Mouse (Mus musculus): ENCODE results near the gene Lbhd1.
"Not testable (repeated sequence)": the region's sequence is repeated elsewhere in the genome, so short reads cannot be mapped to it uniquely, and the experiment has no call there.

Gene Lbhd1

DNA sequence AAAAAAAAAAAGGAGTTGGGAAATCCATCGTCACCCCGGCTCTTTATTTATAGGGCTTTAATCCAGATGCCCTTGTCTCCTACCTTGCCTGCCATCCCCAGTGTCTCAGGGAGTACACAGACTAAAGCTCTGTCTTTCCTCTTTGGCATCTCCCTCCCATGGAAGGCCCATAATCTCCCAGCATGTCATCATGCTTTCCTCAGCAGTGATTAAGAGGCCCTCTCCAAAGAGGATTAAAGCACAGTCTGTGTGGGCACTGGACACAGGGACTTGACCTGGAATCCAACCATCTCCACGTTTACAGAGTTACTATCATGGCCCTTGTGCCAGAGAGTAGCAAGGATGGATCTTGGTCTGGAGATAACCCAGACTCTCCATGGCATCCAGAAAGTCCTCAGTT is at the start of gene Lbhd1, which contains the start of gene Gm49403:
Gene Lbhd1, plus strand, starts transcription at position 117 of the 400 bp plus-strand sequence.
Gene Gm49403, plus strand, starts transcription at position 315 of the 400 bp plus-strand sequence.
- DNase-seq (ENCODE audit: extremely low spot score) = no peak

DNA sequence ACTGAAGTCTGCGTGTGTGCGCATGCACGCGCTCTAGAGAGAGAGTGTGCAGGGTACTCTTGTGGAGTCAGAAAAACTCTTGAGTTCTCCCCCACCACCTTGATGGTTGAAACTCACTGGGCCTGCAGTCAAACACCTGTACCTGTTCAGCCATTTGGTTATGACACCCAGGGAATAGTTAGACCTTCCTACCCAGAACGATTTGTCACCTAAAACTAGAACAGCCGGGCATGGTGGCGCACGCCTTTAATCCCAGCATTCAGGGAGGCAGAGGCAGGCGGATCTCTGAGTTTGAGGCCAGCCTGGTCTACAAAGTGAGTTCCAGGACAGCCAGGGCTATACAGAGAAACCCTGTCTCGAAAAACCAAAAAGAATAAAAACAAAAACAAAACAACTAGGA is 47.2 kb upstream of the Lbhd1 start:
- not testable (repeated sequence) for DNase-seq (ENCODE audit: extremely low spot score)

DNA sequence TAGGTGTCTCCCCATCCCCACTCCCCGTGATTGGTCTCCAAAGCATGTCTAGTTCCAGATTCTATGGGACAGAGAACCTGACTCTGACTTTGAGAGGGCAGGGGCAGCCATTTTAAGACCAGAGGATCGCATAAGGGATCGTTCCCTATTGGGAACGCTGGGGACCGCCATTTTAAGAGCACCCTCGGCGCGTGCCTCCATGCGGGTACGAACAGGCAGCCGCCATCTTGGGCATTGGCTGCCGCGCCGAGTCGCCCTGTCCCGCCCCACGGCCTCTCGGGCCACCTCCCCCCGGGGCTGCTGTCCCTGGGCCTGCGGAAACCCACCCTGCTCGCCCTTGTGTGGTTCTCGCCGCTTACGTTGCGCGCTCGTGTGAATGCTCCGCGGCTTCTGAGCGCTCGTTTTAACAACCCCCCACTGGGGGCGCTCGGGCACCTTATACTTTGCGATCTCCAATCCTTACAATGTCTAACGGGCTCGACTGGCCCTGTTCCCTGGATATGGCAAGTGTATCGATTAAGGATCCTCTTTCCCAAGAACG is 46.2 kb upstream of the Lbhd1 start, which contains the start of gene Bscl2:
Gene Bscl2, plus strand, starts transcription at position 217 of the 541 bp plus-strand sequence.
- peak; percentile 92 for DNase-seq (ENCODE audit: extremely low spot score)

DNA sequence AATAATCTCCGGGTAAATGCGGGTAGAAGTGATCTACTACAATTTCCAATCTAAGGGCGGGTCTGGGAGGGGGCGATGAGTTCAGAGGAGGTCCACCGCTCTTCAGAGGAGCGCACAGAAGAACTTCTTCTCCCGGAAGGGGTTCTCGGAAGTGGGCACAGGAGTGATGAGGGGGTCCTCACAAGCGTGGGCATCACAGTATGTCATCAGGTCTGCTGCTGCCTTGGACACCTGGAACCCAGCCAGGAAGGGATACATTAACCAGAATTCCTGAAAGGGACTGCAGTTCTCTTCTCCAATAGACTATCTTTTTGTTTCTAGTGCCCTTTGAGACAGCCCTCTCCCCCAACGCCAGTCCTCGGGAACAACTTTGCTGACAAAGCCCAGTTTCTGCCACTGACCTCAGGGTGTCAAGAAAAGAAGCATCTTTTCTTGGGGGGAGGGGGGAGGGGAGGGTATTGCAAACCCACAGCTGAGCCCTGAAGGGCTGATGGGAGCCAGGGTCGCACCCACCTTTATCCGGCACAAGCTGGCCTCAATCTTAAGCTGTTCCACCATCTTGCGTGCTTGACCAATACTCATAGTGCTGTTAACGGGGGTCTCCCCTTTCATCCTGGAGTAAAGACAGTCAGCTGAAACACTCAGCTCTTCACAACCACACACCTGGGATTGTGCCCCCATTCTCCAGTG is 45.3 kb upstream of the Lbhd1 start:
- peak; percentile 42 for DNase-seq (ENCODE audit: extremely low spot score)

DNA sequence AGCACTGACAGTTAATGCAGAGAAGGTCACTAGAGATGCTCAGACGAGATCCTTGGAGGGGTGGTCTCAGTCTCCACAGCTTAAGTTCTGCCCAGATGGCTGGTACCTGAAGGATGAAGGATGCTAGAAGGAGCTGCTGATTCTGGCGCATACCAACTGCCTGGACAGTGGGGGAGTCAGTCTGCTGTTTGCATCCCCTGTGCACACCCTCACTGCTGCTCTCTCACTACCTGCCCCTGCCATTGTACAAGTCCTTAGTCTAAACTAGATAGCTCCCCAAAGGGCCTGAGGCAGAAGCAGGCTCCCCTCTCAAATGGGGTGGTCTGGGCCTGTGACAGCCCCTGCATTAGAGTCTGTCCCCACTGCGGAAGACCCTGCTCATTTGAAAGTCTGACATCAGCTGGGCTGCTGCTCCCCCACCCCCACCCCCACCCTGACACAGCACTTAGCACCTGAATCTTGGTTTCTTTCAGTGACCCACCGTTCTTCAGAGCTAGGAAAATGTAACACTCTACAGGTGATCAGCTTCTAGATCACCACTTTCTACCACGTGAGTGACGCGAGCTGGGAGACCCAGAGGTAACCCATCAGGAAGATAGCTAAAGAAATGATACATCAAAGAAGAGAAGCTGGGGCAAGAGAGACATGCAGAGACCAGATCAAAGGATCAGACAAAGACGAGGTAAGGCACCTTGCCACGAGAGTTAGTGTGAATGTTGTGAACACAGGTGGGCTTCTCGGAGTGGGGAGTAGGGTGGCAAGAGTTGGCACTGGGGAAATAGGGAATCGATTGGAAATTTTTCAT is 44.2 kb upstream of the Lbhd1 start, which contains the start of gene Gng3:
Gene Gng3, minus strand, starts transcription at position 92 of the 805 bp plus-strand sequence.
- peak; percentile 65 for DNase-seq (ENCODE audit: extremely low spot score)

DNA sequence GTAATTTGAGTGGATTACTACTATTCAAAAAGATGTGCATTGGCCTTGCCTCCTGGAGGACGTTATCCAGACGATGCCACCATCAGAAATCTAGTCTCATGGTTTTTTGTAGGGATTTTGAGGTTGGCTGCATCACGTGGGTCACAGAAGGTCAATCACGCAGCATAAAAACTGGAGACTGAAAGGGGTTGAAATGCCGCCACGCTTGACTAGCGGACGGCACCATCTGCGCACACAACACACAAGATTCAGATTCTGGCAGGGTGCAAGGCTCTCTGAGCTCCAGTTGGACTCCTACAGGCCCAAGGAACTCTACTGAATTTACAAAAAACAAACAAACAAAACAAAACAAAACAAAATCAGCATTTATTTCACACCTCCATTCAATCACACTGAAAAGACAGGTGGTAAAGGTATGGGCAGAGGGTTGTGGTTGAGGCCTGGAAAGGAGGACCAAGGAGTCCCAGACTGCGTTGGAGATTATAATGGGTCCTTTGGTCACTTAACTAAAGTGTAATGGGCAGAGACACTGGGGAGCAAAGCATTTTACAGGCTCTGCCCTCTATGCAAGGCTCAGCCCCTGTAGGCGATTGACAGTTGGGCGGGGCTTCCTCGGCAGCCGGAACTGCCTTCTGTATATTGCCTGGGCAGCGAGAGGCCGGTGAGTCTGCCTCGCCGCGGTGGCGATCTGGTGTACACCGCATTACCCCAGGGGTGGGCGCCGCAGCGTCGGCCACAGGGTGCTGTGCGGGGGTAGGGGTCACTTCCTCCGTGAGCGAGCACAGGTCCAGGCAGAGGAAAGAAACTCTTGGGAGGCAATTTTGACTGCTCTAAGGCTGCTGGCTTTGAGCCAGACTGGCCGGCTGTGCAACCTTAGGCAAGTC is 43.4 kb upstream of the Lbhd1 start:
- peak; percentile 63 for DNase-seq (ENCODE audit: extremely low spot score)

DNA sequence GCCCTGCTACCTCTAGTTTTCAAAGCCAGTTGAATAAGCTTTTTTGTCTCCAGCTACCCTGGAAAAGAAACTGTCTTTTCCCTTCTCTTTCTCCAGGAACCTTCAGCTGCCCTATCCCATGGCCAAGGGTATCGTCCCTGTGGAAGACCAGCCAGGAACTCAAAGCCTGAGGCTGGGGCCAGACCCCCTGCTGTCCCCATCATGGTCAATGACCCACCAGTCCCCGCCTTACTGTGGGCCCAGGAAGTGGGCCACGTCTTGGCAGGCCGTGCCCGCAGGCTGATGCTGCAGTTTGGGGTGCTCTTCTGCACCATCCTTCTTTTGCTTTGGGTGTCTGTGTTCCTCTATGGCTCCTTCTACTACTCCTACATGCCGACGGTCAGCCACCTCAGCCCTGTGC is 42.5 kb upstream of the Lbhd1 start:
- DNase-seq (ENCODE audit: extremely low spot score) = no peak

DNA sequence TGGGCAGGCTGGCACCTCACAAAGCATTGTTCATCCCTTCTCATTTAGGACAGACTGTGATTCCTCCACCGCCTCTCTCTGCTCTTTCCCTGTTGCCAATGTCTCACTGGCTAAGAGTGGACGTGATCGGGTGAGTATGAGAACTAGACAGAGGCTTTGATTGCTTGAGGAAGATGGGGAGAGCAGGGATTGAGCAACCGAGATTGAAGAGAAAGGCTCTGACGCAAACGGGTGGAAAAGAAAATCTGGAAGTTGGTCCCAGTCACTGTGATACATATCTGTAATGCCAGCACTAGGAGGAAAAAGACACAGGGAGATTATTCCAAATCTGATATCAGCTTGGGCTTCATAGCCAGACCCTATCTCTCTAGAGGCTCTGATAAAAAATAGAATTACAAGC is 40.6 kb upstream of the Lbhd1 start:
- DNase-seq (ENCODE audit: extremely low spot score) = no peak

DNA sequence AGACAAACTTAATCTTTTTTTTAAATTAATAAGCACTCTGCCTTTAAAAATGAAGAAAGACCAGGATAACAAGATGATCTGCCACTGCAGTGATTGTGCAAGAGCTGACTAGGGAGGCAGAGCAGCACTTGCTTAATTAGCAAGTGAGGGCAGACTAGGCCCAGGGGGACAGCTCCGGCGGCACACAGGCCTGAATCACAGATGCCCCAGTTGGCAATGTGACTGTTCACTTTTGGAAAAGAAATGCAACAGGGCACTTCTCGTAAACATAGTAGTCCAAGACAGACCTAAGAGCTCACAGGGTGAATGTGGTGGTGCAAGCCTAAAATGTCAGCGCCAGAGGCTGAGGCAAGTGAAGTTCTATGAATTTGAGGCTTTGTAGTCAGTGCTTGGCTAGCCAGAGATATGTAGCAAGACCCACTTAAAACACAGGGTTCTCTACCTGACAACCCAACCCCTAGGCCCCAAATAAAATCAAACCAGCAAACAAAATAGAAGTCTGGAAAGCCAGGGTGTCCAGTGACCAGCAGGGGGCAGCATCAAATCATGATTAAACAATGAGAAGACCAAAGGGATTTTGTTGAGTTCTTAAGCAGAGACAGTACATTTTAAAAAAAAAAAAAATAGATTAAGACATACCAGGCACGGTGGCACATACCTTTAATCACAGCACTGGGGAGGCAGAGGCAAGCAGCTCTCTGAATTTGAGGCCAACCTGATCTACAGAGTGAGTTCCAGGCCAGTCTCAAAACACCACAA is 39.0 kb upstream of the Lbhd1 start:
- peak; percentile 63 for DNase-seq (ENCODE audit: extremely low spot score)

DNA sequence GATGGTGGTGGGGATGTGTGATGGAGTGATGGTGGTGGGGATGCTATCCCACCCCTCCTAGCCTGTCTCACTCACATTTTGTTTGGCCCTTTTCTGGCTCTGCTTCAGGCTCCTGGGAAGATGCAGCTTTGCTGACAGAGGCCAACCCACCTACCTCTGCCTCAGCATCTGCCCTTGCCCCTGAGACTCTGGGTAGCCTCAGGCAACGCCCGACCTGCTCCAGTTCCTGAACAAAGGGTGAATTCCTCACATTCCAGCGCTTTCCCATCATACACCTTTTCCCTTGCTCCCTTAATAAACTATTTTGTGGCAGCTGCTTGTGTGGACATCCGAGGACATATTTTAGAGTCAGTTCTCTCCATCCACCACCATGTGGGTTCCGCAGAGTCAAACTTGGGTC is 35.2 kb upstream of the Lbhd1 start:
- no peak for DNase-seq (ENCODE audit: extremely low spot score)

DNA sequence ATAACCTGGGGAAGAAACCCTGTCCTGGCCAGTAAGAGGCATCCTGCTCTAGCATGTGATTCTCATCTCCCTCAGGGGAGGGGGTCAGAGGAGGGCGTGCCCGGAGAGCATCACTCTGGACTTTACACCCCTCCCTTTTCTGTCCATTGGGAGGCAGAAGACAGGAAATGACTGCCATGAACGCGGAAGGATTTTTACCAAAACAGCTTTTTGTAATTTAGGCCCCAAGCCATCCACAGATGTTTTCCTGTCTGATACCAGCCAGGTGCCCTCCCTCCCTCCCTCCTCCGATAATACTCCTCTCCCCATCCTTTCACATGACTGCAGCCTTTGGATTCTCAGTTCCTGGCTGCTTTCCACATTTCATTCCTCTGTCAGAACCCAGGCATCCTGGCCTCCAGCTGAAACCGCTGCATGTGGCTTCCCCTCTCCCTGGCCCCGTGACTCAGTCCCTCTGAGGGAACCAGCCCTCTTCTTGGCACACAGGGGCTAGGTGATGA is 33.1 kb upstream of the Lbhd1 start, which contains the start of gene Lrrn4cl:
Gene Lrrn4cl, plus strand, starts transcription at position 367 of the 500 bp plus-strand sequence.
- DNase-seq (ENCODE audit: extremely low spot score) = peak; percentile 44

DNA sequence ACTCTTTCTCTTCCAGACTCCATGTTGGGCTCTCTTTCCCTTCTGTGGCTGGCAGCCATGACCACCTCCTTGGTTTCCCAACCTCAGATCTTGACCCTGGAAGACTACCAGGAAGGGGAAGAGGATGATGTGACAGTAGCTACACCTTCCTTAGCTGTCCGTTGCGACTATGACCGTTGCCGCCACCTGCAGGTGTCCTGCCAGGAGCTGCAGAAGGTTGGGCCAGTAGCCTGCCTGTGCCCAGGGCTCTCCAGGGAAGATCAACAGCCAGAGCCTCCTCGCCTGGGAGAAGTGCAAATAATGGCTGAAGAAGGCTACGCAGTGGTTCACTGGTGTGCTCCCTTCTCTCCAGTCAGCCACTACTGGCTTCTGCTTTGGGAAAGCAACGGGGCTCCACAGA is 31.9 kb upstream of the Lbhd1 start:
- DNase-seq (ENCODE audit: extremely low spot score) = no peak

DNA sequence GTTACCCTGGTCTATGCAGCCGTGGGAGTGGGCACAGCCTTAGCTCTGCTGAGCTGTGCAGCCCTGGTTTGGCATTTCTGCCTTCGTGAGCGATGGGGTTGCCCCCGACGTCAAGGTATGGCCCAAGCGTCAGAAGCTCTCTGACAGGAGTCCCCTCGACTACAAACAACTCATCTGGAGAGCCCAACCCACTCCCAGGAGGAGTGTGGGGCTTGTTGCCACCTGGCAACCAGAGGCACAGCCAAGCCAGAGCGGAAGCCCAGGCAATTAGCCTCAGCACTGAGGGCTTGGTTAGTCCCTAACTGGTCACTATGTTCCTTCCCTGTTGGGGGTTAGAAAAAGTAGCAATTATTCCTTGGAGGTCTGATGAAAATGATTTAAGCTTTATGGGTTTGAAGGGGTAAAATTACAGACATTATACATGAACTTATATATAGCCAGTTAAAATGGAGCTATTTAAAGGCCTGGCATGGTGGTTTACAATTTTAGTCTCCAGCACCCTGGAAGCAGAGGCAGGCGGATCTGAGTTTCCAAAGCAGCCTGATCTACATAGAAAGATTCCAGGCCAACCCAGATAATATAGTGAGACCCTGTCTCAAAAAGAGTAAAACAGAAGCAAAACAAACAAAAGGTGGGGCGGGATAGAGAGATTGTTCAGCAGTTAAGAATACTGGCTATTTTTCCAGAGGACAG is 31.1 kb upstream of the Lbhd1 start:
- DNase-seq (ENCODE audit: extremely low spot score) = no peak

DNA sequence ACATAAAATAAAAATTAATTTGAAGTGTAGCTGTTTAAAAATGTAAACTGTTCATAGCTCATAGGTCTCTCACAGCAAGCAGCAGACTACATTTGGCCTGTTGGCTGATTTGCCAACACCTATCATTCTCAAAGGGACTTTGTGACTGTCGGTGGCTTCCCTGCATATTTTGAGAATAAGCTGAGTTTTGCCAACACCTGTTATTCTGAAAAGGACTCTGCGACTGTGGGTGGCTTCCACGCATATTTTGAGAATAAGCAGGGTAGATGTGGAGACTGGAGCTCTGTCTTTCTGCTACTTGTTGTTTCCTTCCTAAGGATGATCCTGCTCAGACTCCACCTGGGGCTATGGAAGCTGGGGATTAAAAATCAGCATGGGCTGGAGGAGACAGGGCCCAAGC is 30.4 kb upstream of the Lbhd1 start:
- no peak for DNase-seq (ENCODE audit: extremely low spot score)

DNA sequence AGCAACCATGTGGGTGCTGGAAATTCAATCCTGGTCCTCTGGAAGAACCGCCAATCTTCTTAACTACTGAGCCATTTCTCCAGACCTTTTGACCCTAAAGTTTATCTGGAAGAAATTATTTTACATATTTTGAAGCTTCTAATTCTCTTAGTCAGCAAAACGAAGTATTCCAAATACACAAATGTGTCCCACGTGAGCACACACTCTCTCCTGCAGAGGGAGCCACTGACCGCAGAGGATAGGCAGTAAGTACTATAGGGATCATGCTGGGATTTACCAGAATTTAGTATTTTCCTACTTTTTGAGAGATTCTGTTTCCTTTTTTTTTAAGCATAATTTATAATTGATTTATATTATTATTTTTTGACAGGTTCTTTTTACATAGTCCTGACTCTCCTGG is 25.8 kb upstream of the Lbhd1 start:
- DNase-seq (ENCODE audit: extremely low spot score) = peak; percentile 21

DNA sequence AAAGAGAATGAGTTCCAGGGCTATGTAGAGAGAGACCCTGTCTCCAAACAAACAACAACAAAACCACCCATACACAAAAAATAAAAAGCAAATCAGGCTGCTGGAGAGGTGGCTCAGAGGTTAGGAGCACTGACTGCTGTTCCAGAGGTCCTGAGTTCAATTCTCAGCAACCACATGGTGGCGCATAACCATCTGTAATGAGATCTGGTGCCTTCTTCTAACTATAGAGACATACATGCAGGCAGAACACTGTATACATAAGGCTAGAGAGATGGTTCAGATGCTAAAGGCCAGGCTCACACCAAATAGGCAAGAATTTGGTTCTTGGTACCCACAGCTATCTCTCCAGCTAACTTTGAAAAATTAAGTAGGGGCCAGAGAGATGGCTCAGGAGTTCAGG is 24.5 kb upstream of the Lbhd1 start:
- DNase-seq (ENCODE audit: extremely low spot score) = no peak

DNA sequence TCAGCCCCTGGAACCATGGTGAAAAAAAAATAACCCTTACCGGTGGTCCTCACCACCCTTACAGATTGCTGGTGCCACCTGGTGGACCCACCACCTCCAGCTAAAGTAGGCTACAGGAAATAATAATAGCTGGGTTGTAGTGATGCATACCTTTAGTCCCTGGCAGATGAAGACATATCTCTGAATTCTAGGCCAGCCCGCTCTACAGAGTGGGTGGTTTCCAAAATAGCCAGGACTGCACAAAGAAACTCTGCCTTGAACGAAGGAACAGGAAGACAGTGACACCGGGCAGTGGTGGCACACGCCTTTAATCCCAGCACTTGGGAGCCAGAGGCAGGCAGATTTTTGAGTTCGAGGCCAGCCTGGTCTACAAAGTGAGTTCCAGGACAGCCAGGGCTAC is 19.3 kb upstream of the Lbhd1 start:
- DNase-seq (ENCODE audit: extremely low spot score) = no peak

DNA sequence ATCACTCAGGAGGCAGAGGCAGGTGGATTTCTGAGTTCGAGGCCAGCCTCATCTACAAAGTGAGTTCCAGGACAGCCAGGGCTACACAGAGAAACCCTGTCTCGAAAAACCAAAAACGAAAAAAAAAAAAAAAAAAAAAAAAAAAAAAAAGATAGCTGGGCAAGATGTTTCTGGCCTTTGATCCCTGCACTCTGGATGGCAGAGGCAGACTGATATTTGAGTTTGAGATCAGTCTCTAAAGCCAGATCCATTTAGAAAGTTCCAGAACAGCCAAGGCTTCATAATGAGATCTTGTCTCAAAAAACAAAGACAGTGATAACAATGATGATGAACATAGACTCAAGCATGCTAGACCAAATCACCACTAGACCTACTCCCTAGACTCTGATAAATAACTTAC is 13.2 kb upstream of the Lbhd1 start:
- not testable (repeated sequence) for DNase-seq (ENCODE audit: extremely low spot score)

DNA sequence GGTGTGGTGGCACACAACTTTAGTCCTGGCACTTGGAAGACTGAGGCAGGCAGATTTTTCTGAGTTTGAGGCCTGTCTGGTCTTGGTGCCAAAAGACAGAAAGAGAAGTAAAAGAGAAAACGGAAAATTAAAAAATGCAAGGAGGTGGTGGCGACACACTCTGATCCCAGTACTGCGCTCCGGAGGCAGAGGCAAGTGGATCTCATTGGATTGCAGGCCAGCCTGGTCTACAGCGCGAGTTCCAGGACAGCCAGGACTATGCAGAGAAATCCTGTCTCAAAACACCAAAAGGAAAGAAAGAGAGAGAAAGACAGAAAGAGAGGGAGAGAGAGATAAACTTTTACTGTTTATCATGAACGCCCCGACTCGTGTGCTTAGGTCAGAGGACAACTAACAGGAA is 12.7 kb upstream of the Lbhd1 start:
- DNase-seq (ENCODE audit: extremely low spot score) = no peak

All from embryo, embryonic 9.5 days (tissue).